Mouse (Mus musculus): Measurements from ENCODE around the gene Stat5b. TPM values are rescaled to one million over a fixed set of nuclear protein-coding genes. Genes with fewer than 3 reads are reported as not detected.

Stat5b gene
- polyA plus RNA-seq, 1 experiment = 23.2 TPM

GRCm38 (mm10) chr11:100826161-100826866, 24.2 kb downstream of the Stat5b start:
- no peak for TF ChIP-seq POLR2A (IDR thresholded peaks at IDR 0.05; ENCODE audit: low read depth, low read length)
- TF ChIP-seq CTCF (conservative IDR thresholded peaks at IDR 0.05; ENCODE audit: insufficient read depth, insufficient read length, low read depth, low read length) = no peak
- H3K36me3 ChIP-seq (ENCODE audit: control insufficient read depth, insufficient read depth, low read length) = no peaks in the 10 kb centered on the region
- peaks cover 3% of the 10 kb centered on the region; the same call in 1 of the 2 replicates for H3K4me1 ChIP-seq (ENCODE audit: control insufficient read depth, insufficient read depth, low read length)
- no peak overlapping the region for H3K27ac ChIP-seq (ENCODE audit: insufficient read depth, low read depth, low read length)
- no peaks in the 10 kb centered on the region for H3K27me3 ChIP-seq (replicated peaks; ENCODE audit: control insufficient read depth, insufficient read depth, low read length)
- WGBS = 72% methylated on average over 13 of the region's 13 CpGs
- no peak overlapping the region for H3K4me3 ChIP-seq (ENCODE audit: insufficient read depth, low read depth, low read length)
- DNase-seq = no peak

GRCm38 (mm10) chr11:100825451-100825850, 25.1 kb downstream of the Stat5b start:
- TF ChIP-seq POLR2A (IDR thresholded peaks at IDR 0.05; ENCODE audit: low read depth, low read length) (no peak), CTCF (conservative IDR thresholded peaks at IDR 0.05; ENCODE audit: insufficient read depth, insufficient read length, low read depth, low read length) (no peak)
- Histone ChIP-seq H3K4me3 (ENCODE audit: insufficient read depth, low read depth, low read length) (no peak overlapping the region), H3K27ac (ENCODE audit: insufficient read depth, low read depth, low read length) (no peak overlapping the region), H3K4me1 (ENCODE audit: control insufficient read depth, insufficient read depth, low read length) (peaks cover 3% of the 10 kb centered on the region; the same call in 1 of the 2 replicates), H3K27me3 (replicated peaks; ENCODE audit: control insufficient read depth, insufficient read depth, low read length) (no peaks in the 10 kb centered on the region), H3K36me3 (ENCODE audit: control insufficient read depth, insufficient read depth, low read length) (no peaks in the 10 kb centered on the region)
- DNase-seq = no peak
- 86% methylated on average over 9 of the region's 9 CpGs for WGBS

GRCm38 (mm10) chr11:100824496-100824895, 26.0 kb downstream of the Stat5b start:
- no peak overlapping the region for H3K4me3 ChIP-seq (ENCODE audit: insufficient read depth, low read depth, low read length)
- H3K36me3 ChIP-seq (ENCODE audit: control insufficient read depth, insufficient read depth, low read length) = no peaks in the 10 kb centered on the region
- H3K27me3 ChIP-seq (replicated peaks; ENCODE audit: control insufficient read depth, insufficient read depth, low read length) = no peaks in the 10 kb centered on the region
- DNase-seq = no peak
- no peak overlapping the region for H3K27ac ChIP-seq (ENCODE audit: insufficient read depth, low read depth, low read length)
- peaks cover 3% of the 10 kb centered on the region; the same call in 1 of the 2 replicates for H3K4me1 ChIP-seq (ENCODE audit: control insufficient read depth, insufficient read depth, low read length)
- TF ChIP-seq CTCF (conservative IDR thresholded peaks at IDR 0.05; ENCODE audit: insufficient read depth, insufficient read length, low read depth, low read length) = no peak
- no peak for TF ChIP-seq POLR2A (IDR thresholded peaks at IDR 0.05; ENCODE audit: low read depth, low read length)
- WGBS = 80% methylated on average over 7 of the region's 7 CpGs

GRCm38 (mm10) chr11:100823543-100824313, 26.8 kb downstream of the Stat5b start:
- Histone ChIP-seq H3K4me3 (ENCODE audit: insufficient read depth, low read depth, low read length) (no peak overlapping the region), H3K27ac (ENCODE audit: insufficient read depth, low read depth, low read length) (no peak overlapping the region), H3K27me3 (replicated peaks; ENCODE audit: control insufficient read depth, insufficient read depth, low read length) (no peaks in the 10 kb centered on the region), H3K4me1 (ENCODE audit: control insufficient read depth, insufficient read depth, low read length) (peaks cover 2% of the 10 kb centered on the region; the same call in 1 of the 2 replicates), H3K36me3 (ENCODE audit: control insufficient read depth, insufficient read depth, low read length) (no peaks in the 10 kb centered on the region)
- no peak for TF ChIP-seq POLR2A (IDR thresholded peaks at IDR 0.05; ENCODE audit: low read depth, low read length)
- no peak for TF ChIP-seq CTCF (conservative IDR thresholded peaks at IDR 0.05; ENCODE audit: insufficient read depth, insufficient read length, low read depth, low read length)
- no peak for DNase-seq
- WGBS = 76% methylated on average over 8 of the region's 8 CpGs

GRCm38 (mm10) chr11:100822365-100822764, 28.2 kb downstream of the Stat5b start:
- no peaks in the 10 kb centered on the region for H3K36me3 ChIP-seq (ENCODE audit: control insufficient read depth, insufficient read depth, low read length)
- H3K27me3 ChIP-seq (replicated peaks; ENCODE audit: control insufficient read depth, insufficient read depth, low read length) = no peaks in the 10 kb centered on the region
- 51% methylated on average over 12 of the region's 12 CpGs for WGBS
- H3K27ac ChIP-seq (ENCODE audit: insufficient read depth, low read depth, low read length) = peak overlapping the region; percentile 75; the same call in 1 of the 2 replicates
- DNase-seq = peak; percentile 77
- H3K4me3 ChIP-seq (ENCODE audit: insufficient read depth, low read depth, low read length) = peak overlapping the region; percentile 39; the same call in 1 of the 2 replicates
- TF ChIP-seq CTCF (conservative IDR thresholded peaks at IDR 0.05; ENCODE audit: insufficient read depth, insufficient read length, low read depth, low read length) = no peak
- no peak for TF ChIP-seq POLR2A (IDR thresholded peaks at IDR 0.05; ENCODE audit: low read depth, low read length)
- H3K4me1 ChIP-seq (ENCODE audit: control insufficient read depth, insufficient read depth, low read length) = peaks cover 3% of the 10 kb centered on the region

- Histone ChIP-seq H3K4me1 (ENCODE audit: control insufficient read depth, insufficient read depth, low read length) (peaks cover 6% of the 10 kb centered on the region), H3K36me3 (ENCODE audit: control insufficient read depth, insufficient read depth, low read length) (no peaks in the 10 kb centered on the region), H3K27ac (ENCODE audit: insufficient read depth, low read depth, low read length) (no peak overlapping the region), H3K4me3 (ENCODE audit: insufficient read depth, low read depth, low read length) (no peak overlapping the region), H3K27me3 (replicated peaks; ENCODE audit: control insufficient read depth, insufficient read depth, low read length) (no peaks in the 10 kb centered on the region)
- no peak for TF ChIP-seq CTCF (conservative IDR thresholded peaks at IDR 0.05; ENCODE audit: insufficient read depth, insufficient read length, low read depth, low read length)
- no peak for TF ChIP-seq POLR2A (IDR thresholded peaks at IDR 0.05; ENCODE audit: low read depth, low read length)
- no peak for DNase-seq
- WGBS = 86% methylated on average over 13 of the region's 13 CpGs
These were observed 28.8 kb downstream of the Stat5b start for GRCm38 (mm10) chr11:100821605-100822220.
